ENCODE assay signal across 8 mouse cellular contexts in the genomic region with DNA sequence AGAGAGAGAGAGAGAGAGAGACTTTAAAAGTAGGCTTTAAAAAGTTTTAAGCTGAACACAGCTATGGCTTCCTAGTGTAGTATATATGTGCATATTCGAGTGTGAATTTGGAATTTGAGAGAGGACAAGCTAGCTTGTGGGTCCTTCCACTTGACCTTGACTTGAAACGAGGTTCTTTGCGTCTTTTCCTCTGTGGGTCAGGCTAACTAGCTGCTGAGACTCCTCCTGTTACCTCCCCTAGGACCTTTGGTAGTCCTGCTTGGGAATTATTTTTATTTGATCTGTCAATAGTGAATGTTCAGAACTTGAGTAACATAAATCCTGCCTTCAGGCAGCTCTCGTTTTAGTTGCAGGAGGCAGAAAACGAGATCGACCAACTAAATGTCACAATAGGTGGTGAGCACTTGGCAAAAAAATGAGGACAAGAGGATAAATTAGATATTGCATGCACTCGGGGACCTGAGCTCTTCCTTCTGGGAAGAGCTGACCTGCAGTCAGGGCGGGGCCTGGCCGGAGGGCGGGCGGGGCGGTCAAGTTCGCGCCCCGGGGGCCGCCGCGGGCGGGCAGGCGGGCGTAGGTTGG. TPM values are rescaled to one million over a fixed set of nuclear protein-coding genes. Genes with fewer than 3 reads are reported as not detected.
DNase-seq lines count a peak whose midpoint lies in the region; ATAC-seq and TF ChIP-seq lines count a peak whose summit lies in the region.

No protein-coding gene starts in this region.

- no peaks in the 10 kb centered on the region for H3K9me3 ChIP-seq in limb, embryonic 14.5 days (ENCODE audit: control insufficient read depth, low read length)
- H3K9me3 ChIP-seq in stomach, embryonic 16.5 days (replicated peaks; ENCODE audit: control insufficient read depth, low read length) = no peaks in the 10 kb centered on the region

- peak overlapping the region; percentile 54 for H3K4me3 ChIP-seq in spleen, adult 2 months (ENCODE audit: extremely low read depth, insufficient read depth, insufficient read length)
- peak overlapping the region; percentile 94 for H3K4me3 ChIP-seq in limb, embryonic 14.5 days (replicated peaks; ENCODE audit: low read length)
- peak overlapping the region; percentile 100 for H3K4me3 ChIP-seq in stomach, embryonic 16.5 days (replicated peaks; ENCODE audit: low read length)

- H3K4me1 ChIP-seq in spleen, adult 2 months (ENCODE audit: control insufficient read depth, insufficient read depth, insufficient read length) = no peaks in the 10 kb centered on the region; the same call in 1 of the 2 replicates
- H3K4me1 ChIP-seq in limb, embryonic 14.5 days (ENCODE audit: control insufficient read depth, insufficient read depth, low read length) = peaks cover 13% of the 10 kb centered on the region
- peaks cover 12% of the 10 kb centered on the region for H3K4me1 ChIP-seq in stomach, embryonic 16.5 days (ENCODE audit: control insufficient read depth, insufficient read depth, low read length)

- peak overlapping the region; percentile 72 for H3K9ac ChIP-seq in limb, embryonic 14.5 days (ENCODE audit: low read depth, low read length, severe bottlenecking)
- peak overlapping the region; percentile 80 for H3K9ac ChIP-seq in stomach, embryonic 16.5 days (ENCODE audit: low read length)

- no peak overlapping the region for H3K27ac ChIP-seq in spleen, adult 2 months (ENCODE audit: insufficient read depth, low read length)
- H3K27ac ChIP-seq in limb, embryonic 14.5 days (replicated peaks; ENCODE audit: low read depth, low read length) = peak overlapping the region; percentile 77
- peak overlapping the region; percentile 84 for H3K27ac ChIP-seq in stomach, embryonic 16.5 days (ENCODE audit: low read length)

- H3K4me2 ChIP-seq in limb, embryonic 14.5 days (replicated peaks; ENCODE audit: low read depth, low read length, severe bottlenecking) = peak overlapping the region; percentile 74
- peak overlapping the region; percentile 69 for H3K4me2 ChIP-seq in stomach, embryonic 16.5 days (ENCODE audit: low read depth, low read length)

- H3K36me3 ChIP-seq in spleen, adult 2 months (ENCODE audit: control insufficient read depth, insufficient read depth, low read length) = peaks cover 3% of the 10 kb centered on the region
- peaks cover 17% of the 10 kb centered on the region for H3K36me3 ChIP-seq in limb, embryonic 14.5 days (ENCODE audit: control insufficient read depth, insufficient read depth, low read length)
- H3K36me3 ChIP-seq in stomach, embryonic 16.5 days (ENCODE audit: control insufficient read depth, insufficient read depth, low read length) = peaks cover 4% of the 10 kb centered on the region

- DNase-seq in embryo, embryonic 11.5 days (ENCODE audit: low read depth, low spot score) = peak; percentile 7
- DNase-seq in embryo, embryonic 9.5 days (ENCODE audit: extremely low spot score) = no peak
- no peak for DNase-seq in spleen, adult 2 months (ENCODE audit: low read depth in 1 of 2, low spot score in 2 of 2)
- no peak for DNase-seq in spleen, adult 12 weeks (ENCODE audit: low spot score)
- DNase-seq in limb, embryonic 14.5 days (ENCODE audit: low spot score) = no peak
- DNase-seq in right cerebral cortex, postnatal 14 days = no peak
- no peak for DNase-seq in kidney, adult 8-10 months

- no peak; the same call in 1 of the 2 replicates for ATAC-seq in limb, embryonic 14.5 days (ENCODE audit: low FRiP score, low read depth)
- ATAC-seq in stomach, embryonic 16.5 days (ENCODE audit: insufficient read depth, low FRiP score) = no peak; the same call in 1 of the 2 replicates

- 9% methylated on average over 21 of the region's 21 CpGs for WGBS in spleen, adult 2 months
- WGBS in limb, embryonic 14.5 days = 5% methylated on average over 20 of the region's 21 CpGs
- WGBS in stomach, embryonic 16.5 days = 4% methylated on average over 21 of the region's 21 CpGs

- TF ChIP-seq POLR2A in spleen, adult 2 months (IDR thresholded peaks at IDR 0.05; ENCODE audit: low read depth, low read length) = no peak
- no peak for TF ChIP-seq POLR2A in limb, embryonic 14.5 days (IDR thresholded peaks at IDR 0.05; ENCODE audit: borderline replicate concordance, extremely low read depth, insufficient read depth, insufficient read length)

- TF ChIP-seq CTCF in spleen, adult 2 months (IDR thresholded peaks at IDR 0.05; ENCODE audit: extremely low read depth, insufficient read depth, insufficient read length, insufficient replicate concordance) = no peak

- no peaks in the 10 kb centered on the region for H3K27me3 ChIP-seq in spleen, adult 2 months (ENCODE audit: control insufficient read depth, insufficient read depth, low read length)
- no peaks in the 10 kb centered on the region for H3K27me3 ChIP-seq in limb, embryonic 14.5 days (ENCODE audit: control insufficient read depth, insufficient read depth, low read length)
- H3K27me3 ChIP-seq in stomach, embryonic 16.5 days (ENCODE audit: control insufficient read depth, insufficient read depth, low read length) = no peaks in the 10 kb centered on the region

RNA-seq across cellular contexts. Expression of a gene that starts 0.4 kb away (rescaled TPM):
- polyA plus RNA-seq in spleen, adult 2 months (2012; rRNA removed) = 12.4 and 14.0 TPM in 2 replicates
- polyA plus RNA-seq in limb, embryonic 14.5 days (2012; rRNA removed) = 50.0 and 50.9 TPM in 2 replicates
- polyA plus RNA-seq in limb, embryonic 14.5 days (2014; fragmentation: Nextera tagmentation; extraction: Ambion mirVana) = 55.5 and 56.6 TPM in 2 replicates
- 42.5 and 47.4 TPM in 2 replicates for polyA plus RNA-seq in stomach, embryonic 16.5 days (2015; fragmentation: Nextera tagmentation; extraction: Ambion mirVana)

RNA-seq across cellular contexts. Expression of a gene that starts 31.1 kb away (rescaled TPM):
- 2.7 and 3.1 TPM in 2 replicates for polyA plus RNA-seq in spleen, adult 2 months (2012; rRNA removed)
- 26.8 and 28.4 TPM in 2 replicates for polyA plus RNA-seq in limb, embryonic 14.5 days (2012; rRNA removed)
- polyA plus RNA-seq in limb, embryonic 14.5 days (2014; fragmentation: Nextera tagmentation; extraction: Ambion mirVana) = 21.7 and 26.2 TPM in 2 replicates
- 13.4 and 13.7 TPM in 2 replicates for polyA plus RNA-seq in stomach, embryonic 16.5 days (2015; fragmentation: Nextera tagmentation; extraction: Ambion mirVana)
